Comparison of ENCODE assay signal across 8 mouse cellular contexts in genomic region chr3:37769268-37769756, GRCm38 (mm10). TPM values are rescaled to one million over a fixed set of nuclear protein-coding genes. Genes with fewer than 3 reads are reported as not detected.
DNase-seq lines count a peak whose midpoint lies in the region; ATAC-seq and TF ChIP-seq lines count a peak whose summit lies in the region.

No protein-coding gene starts in this region.

- DNase-seq in heart, adult 11 months = peak; percentile 99
- no peak for DNase-seq in heart, embryonic 10.5 days (ENCODE audit: low spot score)
- DNase-seq in cerebellum, postnatal 14 days = peak; percentile 81 to 84
- DNase-seq in gastrocnemius, adult 8-10 months (ENCODE audit: low spot score in 2 of 2) = peak; percentile 59 to 60
- DNase-seq in hindbrain, postnatal 0 days (ENCODE audit: low spot score) = peak; percentile 83
- peak; percentile 61 to 64 for DNase-seq in layer of hippocampus, postnatal 36 days
- DNase-seq in right cerebral cortex, adult 18-20 months = peak; percentile 69

- no peak for TF ChIP-seq CTCF in hindbrain, postnatal 0 days (IDR thresholded peaks at IDR 0.05; ENCODE audit: low read depth)

- H3K9me3 ChIP-seq in heart, embryonic 10.5 days = no peaks in the 10 kb centered on the region
- no peaks in the 10 kb centered on the region for H3K9me3 ChIP-seq in hindbrain, postnatal 0 days (ENCODE audit: low read length)
- no peaks in the 10 kb centered on the region for H3K9me3 ChIP-seq in lung, embryonic 16.5 days (ENCODE audit: control insufficient read depth, low read length)

- no peaks in the 10 kb centered on the region for H3K27me3 ChIP-seq in heart, embryonic 10.5 days (ENCODE audit: insufficient read depth, poor library complexity, severe bottlenecking)
- no peaks in the 10 kb centered on the region for H3K27me3 ChIP-seq in hindbrain, postnatal 0 days (ENCODE audit: insufficient read depth, low read length)
- H3K27me3 ChIP-seq in lung, embryonic 16.5 days (ENCODE audit: control insufficient read depth, insufficient read depth, low read depth, low read length) = no peaks in the 10 kb centered on the region

- no peak overlapping the region for H3K27ac ChIP-seq in heart, embryonic 10.5 days
- H3K27ac ChIP-seq in hindbrain, postnatal 0 days = peak overlapping the region; percentile 76
- H3K27ac ChIP-seq in lung, embryonic 16.5 days (ENCODE audit: low read length) = peak overlapping the region; percentile 75

- 37% methylated on average over 5 of the region's 5 CpGs for WGBS in heart, embryonic 10.5 days
- WGBS in hindbrain, postnatal 0 days = 5% methylated on average over 5 of the region's 5 CpGs
- 5% methylated on average over 5 of the region's 5 CpGs for WGBS in lung, embryonic 16.5 days

- H3K36me3 ChIP-seq in heart, embryonic 10.5 days = no peaks in the 10 kb centered on the region
- H3K36me3 ChIP-seq in hindbrain, postnatal 0 days (ENCODE audit: insufficient read depth, low read length) = no peaks in the 10 kb centered on the region
- no peaks in the 10 kb centered on the region for H3K36me3 ChIP-seq in lung, embryonic 16.5 days (ENCODE audit: control insufficient read depth, insufficient read depth, low read length)

- H3K4me2 ChIP-seq in hindbrain, postnatal 0 days (ENCODE audit: low read depth, low read length) = peak overlapping the region; percentile 30; the same call in 1 of the 2 replicates
- H3K4me2 ChIP-seq in lung, embryonic 16.5 days (ENCODE audit: low read depth, low read length) = peak overlapping the region; percentile 13; the same call in 1 of the 2 replicates

- peaks cover 11% of the 10 kb centered on the region; the same call in 1 of the 2 replicates for H3K4me1 ChIP-seq in heart, embryonic 10.5 days
- H3K4me1 ChIP-seq in hindbrain, postnatal 0 days (ENCODE audit: insufficient read depth, low read length) = peaks cover 10% of the 10 kb centered on the region
- H3K4me1 ChIP-seq in lung, embryonic 16.5 days (replicated peaks; ENCODE audit: control insufficient read depth, insufficient read depth, low read length) = peaks cover 28% of the 10 kb centered on the region

- H3K4me3 ChIP-seq in heart, embryonic 10.5 days = no peak overlapping the region
- H3K4me3 ChIP-seq in hindbrain, postnatal 0 days (ENCODE audit: low read length) = no peak overlapping the region
- no peak overlapping the region for H3K4me3 ChIP-seq in lung, embryonic 16.5 days (ENCODE audit: low read length)

- peak; percentile 88 for ATAC-seq in hindbrain, postnatal 0 days
- peak; percentile 82 for ATAC-seq in lung, embryonic 16.5 days (ENCODE audit: low read depth)

- no peak overlapping the region for H3K9ac ChIP-seq in hindbrain, postnatal 0 days (replicated peaks; ENCODE audit: low read length)
- H3K9ac ChIP-seq in lung, embryonic 16.5 days (ENCODE audit: low read length) = peak overlapping the region; percentile 11; the same call in 1 of the 2 replicates

RNA-seq across cellular contexts. Expression of gene Gm5148, which starts 45.0 kb away (rescaled TPM):
- polyA plus RNA-seq in heart, embryonic 10.5 days (2016; fragmentation: Nextera tagmentation; extraction: Ambion mirVana) = 2.0 and 2.5 TPM in 2 replicates
- under 1 TPM in 1 of 4 experiments, not detected in 3; 0.45 TPM for total RNA-seq in gastrocnemius, adult 8-10 months (2022)
- 8.7 and 10.5 TPM in 2 replicates for total RNA-seq in hindbrain, postnatal 0 days (2014; rRNA removed)
- polyA plus RNA-seq in hindbrain, postnatal 0 days (2015; fragmentation: Nextera tagmentation; extraction: Ambion mirVana) = 12.0 and 12.5 TPM in 2 replicates
- 1 to 10 TPM; 4.7 to 4.9 TPM for total RNA-seq in layer of hippocampus, postnatal 36 days (2021)
- 6.0 and 8.0 TPM in 2 replicates for polyA plus RNA-seq in lung, embryonic 16.5 days (2015; fragmentation: Nextera tagmentation; extraction: Ambion mirVana)
